In the genomic region with DNA sequence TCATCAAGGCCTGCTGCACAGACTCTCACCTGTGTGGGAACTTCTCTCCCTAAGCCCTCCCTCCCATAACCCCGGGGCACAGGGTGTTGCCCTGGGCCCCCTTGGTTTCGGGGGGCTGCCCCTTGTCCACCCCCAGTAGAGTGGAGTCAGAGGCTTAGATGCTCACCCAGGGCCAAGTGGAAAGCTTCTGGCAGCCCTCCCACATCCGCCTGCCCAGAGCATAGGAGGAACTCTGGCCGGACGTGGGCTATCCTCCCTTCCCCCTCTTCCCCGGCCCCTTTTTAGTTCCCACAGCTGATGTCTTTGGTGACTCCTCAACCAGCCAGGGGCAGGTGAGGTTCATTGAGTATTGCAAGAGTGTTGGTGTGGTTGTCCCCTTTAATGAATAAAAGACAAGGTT, we compare ENCODE assay signal across 23 mouse cellular contexts.
DNase-seq lines count a peak whose midpoint lies in the region; ATAC-seq and TF ChIP-seq lines count a peak whose summit lies in the region.
"Had no signal": no experiment of that assay in that cellular context is flagged by ENCODE, and none has a peak within 500 bp of the region (broad histone marks: within the 10 kb centered on the region; RNA-seq: fewer than 3 reads in every experiment).

No protein-coding gene starts in this region.

- H3K27me3 ChIP-seq in heart, embryonic 12.5 days (replicated peaks): no peaks in the 10 kb centered on the region
- H3K27me3 ChIP-seq: hindbrain, embryonic 13.5 days; limb, embryonic 12.5 days; neural tube, embryonic 15.5 days had no signal

- TF ChIP-seq CTCF in lung, adult 2 months (IDR thresholded peaks at IDR 0.05; ENCODE audit: insufficient read depth, low read length): no peak

- H3K27ac ChIP-seq in heart, embryonic 12.5 days (ENCODE audit: poor library complexity, severe bottlenecking): no peak overlapping the region
- H3K27ac ChIP-seq: hindbrain, embryonic 13.5 days; limb, embryonic 12.5 days; neural tube, embryonic 15.5 days had no signal

- H3K4me3 ChIP-seq in heart, embryonic 12.5 days: no peak overlapping the region
- H3K4me3 ChIP-seq in lung, adult 2 months (replicated peaks; ENCODE audit: extremely low read depth, low read depth, low read length): no peak overlapping the region
- H3K4me3 ChIP-seq: hindbrain, embryonic 13.5 days; limb, embryonic 12.5 days; neural tube, embryonic 15.5 days had no signal

- WGBS in heart, embryonic 12.5 days: 77% methylated on average over 6 of the region's 6 CpGs
- WGBS in lung, adult 2 months: 51% methylated on average over 6 of the region's 6 CpGs

- H3K4me1 ChIP-seq in heart, embryonic 12.5 days (replicated peaks): peaks cover 34% of the 10 kb centered on the region
- H3K4me1 ChIP-seq in lung, adult 2 months (ENCODE audit: control insufficient read depth, insufficient read depth, low read length): no peaks in the 10 kb centered on the region
- H3K4me1 ChIP-seq: hindbrain, embryonic 13.5 days had no signal

- H3K4me2 ChIP-seq in heart, embryonic 12.5 days: no peak overlapping the region
- H3K4me2 ChIP-seq: hindbrain, embryonic 13.5 days; limb, embryonic 12.5 days; liver, embryonic 11.5 days; neural tube, embryonic 15.5 days had no signal

- no peak overlapping the region for H3K9ac ChIP-seq in heart, embryonic 12.5 days
- H3K9ac ChIP-seq: hindbrain, embryonic 13.5 days; limb, embryonic 12.5 days; liver, postnatal 0 days; neural tube, embryonic 15.5 days had no signal

- ATAC-seq in heart, embryonic 12.5 days (ENCODE audit: insufficient number of reproducible peaks, low FRiP score): no peak
- ATAC-seq: activated CD4-positive, CD25-positive, alpha-beta regulatory T cell, adult 4 months; inflammation-experienced regulatory T-cells, adult 6 months; liver, postnatal 0 days had no signal

- DNase-seq in heart, postnatal 4 days: peak; percentile 37
- peak; percentile 45 for DNase-seq in lung, postnatal 10 days
- no peak for DNase-seq in lung, adult 2 months
- peak; percentile 43 to 54 for DNase-seq in right cerebral cortex, postnatal 10 days (ENCODE audit: low spot score in 2 of 2)
- DNase-seq in right cerebral cortex, adult 18-20 months: no peak
- no peak for DNase-seq in Muller cell, postnatal 12 days (ENCODE audit: inconsistent ontology term)
- DNase-seq: adrenal gland, postnatal 10 days; cerebellum, adult 18-20 months; gastrocnemius, postnatal 25 days; heart, adult 18-20 months; heart, postnatal 10 days; kidney, adult 18-20 months; liver, postnatal 0 days; right cerebral cortex, postnatal 25 days; thymus, adult 18-20 months; thymus, postnatal 36 days had no signal

- H3K9me3 ChIP-seq in heart, embryonic 12.5 days (replicated peaks): no peaks in the 10 kb centered on the region
- H3K9me3 ChIP-seq: hindbrain, embryonic 13.5 days; limb, embryonic 12.5 days; neural tube, embryonic 15.5 days had no signal

- no peak for TF ChIP-seq POLR2A in lung, adult 2 months (IDR thresholded peaks at IDR 0.05; ENCODE audit: borderline replicate concordance, extremely low read depth, low read depth, low read length)

- no peaks in the 10 kb centered on the region for H3K36me3 ChIP-seq in heart, embryonic 12.5 days
- H3K36me3 ChIP-seq: hindbrain, embryonic 13.5 days; limb, embryonic 12.5 days; neural tube, embryonic 15.5 days had no signal

Comparison
In these comparisons a context has a peak if more than half of its experiments do, and no peak if none do; other contexts are left out.
1. DNase-seq: peak in heart, postnatal 4 days (single experiment), lung, postnatal 10 days (single experiment) and right cerebral cortex, postnatal 10 days (2 of 2); none in lung, adult 2 months (single experiment), right cerebral cortex, adult 18-20 months (single experiment) and Muller cell, postnatal 12 days (single experiment).